In genomic region chr3:52729731-52730130, GRCm38 (mm10) we compare ENCODE assay signal across 24 mouse cellular contexts.
DNase-seq lines count a peak whose midpoint lies in the region; ATAC-seq lines count a peak whose summit lies in the region.
"Had no signal": no experiment of that assay in that cellular context is flagged by ENCODE, and none has a peak within 500 bp of the region (broad histone marks: within the 10 kb centered on the region; RNA-seq: fewer than 3 reads in every experiment).

No protein-coding gene starts in this region.

- 84% methylated on average over 3 of the region's 3 CpGs for WGBS in heart, embryonic 10.5 days
- 61% methylated on average over 3 of the region's 3 CpGs for WGBS in kidney, embryonic 16.5 days
- WGBS in kidney, embryonic 14.5 days: 67% methylated on average over 3 of the region's 3 CpGs

- DNase-seq in heart, embryonic 10.5 days (ENCODE audit: low spot score): peak; percentile 67
- no peak for DNase-seq in heart, postnatal 10 days
- DNase-seq in splenic B cell, adult 2 months (ENCODE audit: low read depth, low spot score): peak; percentile 62
- DNase-seq: adrenal gland, adult 8-10 months; adrenal gland, postnatal 14 days; adrenal gland, postnatal 36 days; cerebellum, adult 18-20 months; cerebellum, adult 8-10 months; cerebellum, adult 9-11 months; cerebellum, postnatal 14 days; cerebellum, postnatal 36 days; embryo, embryonic 11 days had no signal

- no peaks in the 10 kb centered on the region for H3K27me3 ChIP-seq in heart, embryonic 10.5 days (ENCODE audit: insufficient read depth, poor library complexity, severe bottlenecking)
- no peaks in the 10 kb centered on the region for H3K27me3 ChIP-seq in kidney, embryonic 16.5 days (ENCODE audit: insufficient read depth, low read length)
- H3K27me3 ChIP-seq in kidney, embryonic 14.5 days (ENCODE audit: control insufficient read depth, insufficient read depth, low read length): no peaks in the 10 kb centered on the region
- H3K27me3 ChIP-seq in splenic B cell, adult 2 months (ENCODE audit: control insufficient read depth, insufficient read depth, low read length, poor library complexity, severe bottlenecking): no peaks in the 10 kb centered on the region
- H3K27me3 ChIP-seq: embryonic facial prominence, embryonic 13.5 days; embryonic facial prominence, embryonic 15.5 days had no signal

- ATAC-seq in kidney, embryonic 16.5 days (ENCODE audit: low FRiP score, low TSS enrichment): peak; percentile 20; the same call in 1 of the 2 replicates
- no peak for ATAC-seq in kidney, embryonic 14.5 days (ENCODE audit: low FRiP score, low TSS enrichment)
- ATAC-seq: activated CD4-positive, CD25-positive, alpha-beta regulatory T cell, adult 4 months; forebrain, embryonic 14.5 days; forebrain, embryonic 16.5 days; Patski had no signal

- intact Hi-C loops in heart, postnatal 10 days (cut with DNase I): no loop called here

- no peaks in the 10 kb centered on the region for H3K9me3 ChIP-seq in heart, embryonic 10.5 days
- H3K9me3 ChIP-seq in kidney, embryonic 16.5 days (ENCODE audit: low read length): no peaks in the 10 kb centered on the region
- no peaks in the 10 kb centered on the region for H3K9me3 ChIP-seq in kidney, embryonic 14.5 days (ENCODE audit: control insufficient read depth, low read length)
- H3K9me3 ChIP-seq: embryonic facial prominence, embryonic 13.5 days; embryonic facial prominence, embryonic 15.5 days; forebrain, embryonic 10.5 days; forebrain, embryonic 12.5 days had no signal

- peaks cover 16% of the 10 kb centered on the region for H3K4me1 ChIP-seq in heart, embryonic 10.5 days
- 0 out of 2 replicates have a peak, but pooled peaks cover 9% of the 10 kb centered on the region for H3K4me1 ChIP-seq in kidney, embryonic 16.5 days (ENCODE audit: insufficient read depth, low read length)
- 0 out of 2 replicates have a peak, but pooled peaks cover 2% of the 10 kb centered on the region for H3K4me1 ChIP-seq in kidney, embryonic 14.5 days (ENCODE audit: control insufficient read depth, insufficient read depth, low read length)
- H3K4me1 ChIP-seq: embryonic facial prominence, embryonic 15.5 days; forebrain, embryonic 12.5 days had no signal

- H3K27ac ChIP-seq in heart, embryonic 10.5 days: no peak overlapping the region
- 0 out of 2 replicates have a peak overlapping the region, but pooled peaks have one; percentile 1 for H3K27ac ChIP-seq in kidney, embryonic 16.5 days (ENCODE audit: low read length)
- H3K27ac ChIP-seq in kidney, embryonic 14.5 days (ENCODE audit: low read depth, low read length): no peak overlapping the region
- H3K27ac ChIP-seq: embryonic facial prominence, embryonic 13.5 days; embryonic facial prominence, embryonic 15.5 days; forebrain, embryonic 10.5 days; forebrain, embryonic 12.5 days had no signal

- no peaks in the 10 kb centered on the region for H3K36me3 ChIP-seq in heart, embryonic 10.5 days
- H3K36me3 ChIP-seq in kidney, embryonic 16.5 days (ENCODE audit: insufficient read depth, low read length): no peaks in the 10 kb centered on the region
- H3K36me3 ChIP-seq in kidney, embryonic 14.5 days (ENCODE audit: control insufficient read depth, insufficient read depth, low read length): no peaks in the 10 kb centered on the region
- no peaks in the 10 kb centered on the region for H3K36me3 ChIP-seq in splenic B cell, adult 2 months (ENCODE audit: control insufficient read depth, insufficient read depth, low read length, poor library complexity, severe bottlenecking)
- H3K36me3 ChIP-seq: embryonic facial prominence, embryonic 13.5 days; embryonic facial prominence, embryonic 15.5 days; forebrain, embryonic 10.5 days; forebrain, embryonic 12.5 days; G1E had no signal

- H3K9ac ChIP-seq in kidney, embryonic 16.5 days (replicated peaks; ENCODE audit: low read length): no peak overlapping the region
- H3K9ac ChIP-seq in kidney, embryonic 14.5 days (ENCODE audit: low read depth, low read length): no peak overlapping the region
- H3K9ac ChIP-seq: embryonic facial prominence, embryonic 13.5 days; embryonic facial prominence, embryonic 15.5 days; forebrain, embryonic 12.5 days had no signal

- no peak overlapping the region for H3K4me3 ChIP-seq in heart, embryonic 10.5 days
- no peak overlapping the region for H3K4me3 ChIP-seq in kidney, embryonic 16.5 days (ENCODE audit: low read length)
- no peak overlapping the region for H3K4me3 ChIP-seq in kidney, embryonic 14.5 days (ENCODE audit: low read length)
- H3K4me3 ChIP-seq: embryonic facial prominence, embryonic 13.5 days; embryonic facial prominence, embryonic 15.5 days; erythroblast, embryonic 14.5 days; forebrain, embryonic 10.5 days; forebrain, embryonic 12.5 days had no signal

- no peak overlapping the region for H3K4me2 ChIP-seq in kidney, embryonic 16.5 days (replicated peaks; ENCODE audit: low read depth, low read length)
- H3K4me2 ChIP-seq in kidney, embryonic 14.5 days (replicated peaks; ENCODE audit: low read depth, low read length): no peak overlapping the region
- H3K4me2 ChIP-seq: embryonic facial prominence, embryonic 13.5 days; embryonic facial prominence, embryonic 15.5 days; forebrain, embryonic 12.5 days had no signal

Comparison
In these comparisons a context has a peak if more than half of its experiments do, and no peak if none do; other contexts are left out.
1. DNase-seq: peak in heart, embryonic 10.5 days (single experiment) and splenic B cell, adult 2 months (single experiment); none in heart, postnatal 10 days (0 of 2).